Mouse (Mus musculus): ENCODE data around the gene Trcg1.
"Not testable (repeated sequence)": the region's sequence is repeated elsewhere in the genome, so short reads cannot be mapped to it uniquely, and the experiment has no call there.

Gene Trcg1

DNA sequence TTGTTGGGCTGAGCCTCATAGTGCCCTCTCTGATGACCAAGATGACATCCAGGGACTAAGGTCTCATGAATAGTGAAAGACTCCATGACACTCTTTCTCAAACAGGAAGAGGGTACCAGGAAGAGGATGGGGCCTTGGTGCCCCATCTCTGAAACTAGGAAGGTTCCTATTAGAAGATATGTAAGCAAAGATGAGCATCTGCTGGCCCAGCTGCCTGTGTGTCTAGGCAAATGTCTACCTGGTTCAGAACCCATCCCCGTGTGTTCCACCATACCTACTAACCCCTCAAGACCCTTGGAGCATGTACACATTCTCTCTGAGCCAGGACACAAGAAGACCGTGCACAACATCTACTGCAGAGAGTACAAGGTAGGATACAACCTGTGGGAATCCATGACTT, at the start of gene Trcg1:
Gene Trcg1, plus strand, starts transcription at position 301 of the 400 bp plus-strand sequence.
- DNase-seq, result no peak

GRCm38 (mm10) chr9:57196708-57197107, 39.6 kb upstream of the Trcg1 start:
- no peak for DNase-seq

DNA sequence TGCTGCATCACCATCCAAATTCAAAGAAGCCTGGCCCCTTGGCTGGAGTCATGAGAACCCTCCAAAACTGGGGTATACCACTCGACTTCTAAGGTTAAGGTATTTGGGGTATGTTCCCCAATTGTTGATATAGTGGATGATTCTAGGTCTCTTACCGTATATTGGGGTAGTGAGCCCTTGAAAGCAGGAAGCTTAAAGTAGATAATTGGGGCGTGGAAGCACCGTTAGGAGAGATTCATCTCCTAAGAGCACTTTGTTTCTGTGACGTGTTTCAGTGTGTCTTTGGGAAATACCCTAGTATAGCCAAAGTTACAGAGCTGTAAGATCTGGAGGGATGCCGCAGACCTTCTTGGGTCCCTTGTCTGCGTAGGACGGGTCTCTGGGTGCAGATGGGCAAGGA, 38.9 kb upstream of the Trcg1 start:
- DNase-seq, result no peak

GRCm38 (mm10) chr9:57202981-57203380, 33.4 kb upstream of the Trcg1 start:
- DNase-seq, result no peak

- not testable (repeated sequence) for DNase-seq
These were observed 32.8 kb upstream of the Trcg1 start for GRCm38 (mm10) chr9:57203571-57203970.

GRCm38 (mm10) chr9:57206896-57207295, 29.5 kb upstream of the Trcg1 start:
- no peak for DNase-seq

GRCm38 (mm10) chr9:57209316-57209715, 27.0 kb upstream of the Trcg1 start:
- peak; percentile 48 for DNase-seq

DNA sequence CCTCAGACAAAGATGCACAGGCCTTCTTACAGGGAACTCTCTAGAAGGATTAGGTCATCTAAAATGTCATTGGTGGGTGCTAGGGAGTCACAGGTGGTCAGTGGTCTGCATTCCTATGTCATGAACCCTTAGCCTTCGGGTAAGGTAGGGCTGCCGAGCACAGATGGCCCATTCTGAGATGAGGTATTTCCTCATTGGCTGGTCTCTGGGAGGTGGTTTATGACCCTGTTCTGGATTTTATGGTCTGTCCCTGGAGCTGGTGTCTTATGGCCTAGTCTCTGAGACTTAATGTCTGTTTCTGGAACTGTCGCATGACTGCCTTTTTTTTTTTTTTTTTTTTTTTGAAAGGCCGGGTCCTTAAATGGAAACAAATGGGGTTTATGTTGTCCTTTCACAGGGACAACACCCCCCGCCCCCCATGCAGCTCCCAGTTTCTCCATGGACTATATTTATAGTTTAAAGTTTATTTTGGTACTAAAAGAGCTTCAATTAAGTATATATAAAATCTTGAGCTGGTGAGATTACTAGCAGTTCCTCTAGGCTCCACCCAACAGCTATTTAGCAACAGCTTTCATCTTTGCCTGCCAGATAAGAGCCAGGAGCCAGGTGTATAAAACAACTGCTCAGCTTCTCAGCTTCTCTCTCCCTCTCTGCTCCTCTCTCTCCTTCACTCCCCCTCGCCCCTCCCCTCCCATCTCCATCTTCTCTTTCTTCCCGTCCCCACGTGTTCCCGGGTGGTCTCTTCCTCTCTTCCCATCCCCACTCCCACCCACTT, 23.7 kb upstream of the Trcg1 start:
- DNase-seq, result no peak

DNA sequence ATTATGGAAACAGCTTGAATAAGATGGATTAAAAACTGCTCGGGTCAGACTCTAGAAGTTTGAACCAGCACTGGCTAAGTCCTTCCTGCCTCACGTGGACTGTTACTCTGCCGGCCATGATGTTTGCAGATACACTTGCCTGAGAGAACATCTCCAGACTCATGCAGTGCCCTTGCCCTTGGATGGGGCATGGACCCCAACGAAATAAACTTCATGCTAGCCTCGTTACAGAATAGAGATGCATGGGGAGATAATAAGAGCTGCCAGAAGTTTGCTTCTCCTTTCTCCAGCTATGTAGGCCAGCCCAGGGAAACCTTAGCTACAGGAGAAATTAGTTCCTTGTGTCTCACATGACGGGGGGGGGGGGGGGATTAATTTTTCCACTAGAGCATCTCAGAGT, 21.9 kb upstream of the Trcg1 start:
- DNase-seq, result no peak

DNA sequence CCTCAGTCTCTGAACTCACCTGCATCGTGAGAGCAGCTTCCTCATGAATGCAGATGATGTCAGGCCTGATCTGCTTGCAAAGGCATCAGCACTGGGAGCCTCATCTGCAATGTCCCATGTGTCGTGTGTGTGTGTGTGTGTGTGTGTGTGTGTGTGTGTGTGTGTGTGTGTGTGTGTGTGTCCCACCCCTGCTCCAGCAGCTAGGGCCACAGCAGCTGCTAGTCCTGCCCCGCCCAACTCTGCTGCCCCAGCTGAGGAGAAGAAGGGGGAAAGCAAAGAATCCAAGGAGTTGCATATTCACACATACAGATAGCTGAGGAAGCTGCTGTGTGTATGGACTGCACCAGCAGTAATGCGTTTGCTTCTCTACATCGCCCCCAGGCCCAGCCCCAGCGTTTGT, 19.1 kb upstream of the Trcg1 start:
- no peak for DNase-seq

GRCm38 (mm10) chr9:57218776-57219175, 17.6 kb upstream of the Trcg1 start:
- DNase-seq, result no peak

GRCm38 (mm10) chr9:57219511-57219910, 16.8 kb upstream of the Trcg1 start:
- no peak for DNase-seq

GRCm38 (mm10) chr9:57220356-57220755, 16.0 kb upstream of the Trcg1 start:
- DNase-seq, result peak; percentile 63

GRCm38 (mm10) chr9:57223341-57223740, 13.0 kb upstream of the Trcg1 start:
- DNase-seq, result no peak

DNA sequence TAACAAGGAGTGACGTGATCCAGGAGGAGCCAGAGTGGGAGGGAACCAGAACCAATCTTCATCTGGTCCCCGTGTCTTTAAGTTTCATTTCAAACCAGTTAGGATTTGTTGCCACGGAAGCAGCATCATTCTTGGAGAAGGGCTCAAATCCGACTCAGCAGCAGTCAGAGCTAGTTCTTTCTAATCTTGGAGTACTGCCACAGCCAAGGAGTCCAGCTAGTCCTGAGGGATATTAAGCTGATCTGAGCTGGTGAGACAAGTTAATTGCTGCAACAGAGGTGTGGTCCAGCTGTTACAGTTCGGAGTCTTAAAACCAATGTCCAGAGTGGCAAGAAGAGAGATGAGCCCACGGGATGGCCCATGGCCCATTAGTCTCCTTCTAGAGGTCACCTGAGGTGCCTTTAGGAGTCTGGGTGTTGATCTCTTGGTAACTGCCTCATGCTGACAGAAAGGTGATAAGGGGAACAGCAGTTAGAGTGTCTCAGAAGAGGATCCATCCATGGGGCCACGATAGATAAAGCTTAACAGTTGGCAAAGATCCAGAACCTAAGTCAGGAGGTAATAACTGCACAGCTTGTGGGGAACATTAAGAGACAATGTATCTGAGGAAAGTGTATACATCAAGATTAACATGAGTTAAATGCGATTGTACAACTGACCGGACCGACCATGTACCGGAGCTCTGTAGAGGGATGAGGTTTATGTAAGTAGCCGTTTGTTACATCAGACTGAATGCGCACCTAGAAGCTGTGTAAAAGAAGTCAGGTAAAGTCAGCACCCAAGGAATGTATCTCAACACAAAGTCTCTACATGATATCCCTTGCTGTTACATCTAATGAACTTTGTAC, 10.4 kb upstream of the Trcg1 start:
- DNase-seq, result no peak

GRCm38 (mm10) chr9:57226628-57227122, 9.7 kb upstream of the Trcg1 start:
- DNase-seq, result not testable (repeated sequence)

GRCm38 (mm10) chr9:57227203-57227602, 9.2 kb upstream of the Trcg1 start:
- DNase-seq, result peak; percentile 34

- no peak for DNase-seq
These were observed 8.2 kb upstream of the Trcg1 start for GRCm38 (mm10) chr9:57228186-57228585.

DNA sequence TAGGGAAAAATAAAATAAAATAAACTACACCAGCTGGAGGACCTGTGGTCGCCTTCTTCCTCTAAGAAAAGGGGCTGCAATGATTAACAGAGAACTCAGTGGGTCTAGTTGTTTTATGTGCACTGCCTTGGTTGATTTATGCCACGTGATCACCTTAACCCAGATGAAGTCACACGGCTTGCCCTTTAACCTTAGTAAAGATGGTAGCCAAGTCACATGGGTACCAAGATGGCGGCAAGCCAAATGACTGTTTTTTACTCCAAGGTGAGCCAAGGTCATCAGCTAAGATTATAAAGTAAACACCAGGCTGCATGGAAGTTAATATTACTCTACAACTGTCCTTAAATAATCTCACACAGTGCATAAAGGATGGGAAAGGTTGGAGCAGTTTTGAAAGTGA, 6.6 kb upstream of the Trcg1 start:
- DNase-seq, result peak; percentile 85

DNA sequence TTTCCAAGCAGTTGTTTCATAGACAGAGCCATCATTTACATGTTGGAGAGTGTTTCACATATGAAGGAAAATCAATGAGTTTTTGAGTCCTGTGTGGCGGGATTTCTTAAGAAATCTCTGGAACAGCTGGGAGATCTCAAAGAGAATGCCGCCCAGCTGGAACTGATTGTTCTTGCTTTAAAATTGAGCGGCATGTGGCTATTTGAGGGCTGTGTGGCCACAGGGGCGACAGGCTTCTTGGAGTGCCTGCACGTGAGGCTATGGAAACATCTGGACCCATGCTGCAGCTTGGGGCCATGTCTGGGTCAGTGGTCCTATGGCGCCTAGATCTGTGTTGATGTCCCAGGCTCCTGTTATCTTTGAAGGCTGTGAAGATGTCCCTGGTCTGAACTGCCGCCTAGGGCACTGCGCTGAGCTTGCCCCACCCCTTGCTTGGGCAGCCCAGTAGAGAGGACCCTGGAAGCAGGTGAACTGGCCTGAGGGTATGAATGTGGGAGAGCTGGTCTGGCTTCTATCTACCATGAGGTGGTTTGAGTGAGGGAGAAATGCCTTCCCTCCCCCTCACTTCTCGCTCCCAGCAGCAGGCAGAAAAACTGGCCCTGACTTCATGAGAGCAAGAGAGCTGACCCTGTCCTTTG, 6.1 kb upstream of the Trcg1 start:
- peak; percentile 36 for DNase-seq

DNA sequence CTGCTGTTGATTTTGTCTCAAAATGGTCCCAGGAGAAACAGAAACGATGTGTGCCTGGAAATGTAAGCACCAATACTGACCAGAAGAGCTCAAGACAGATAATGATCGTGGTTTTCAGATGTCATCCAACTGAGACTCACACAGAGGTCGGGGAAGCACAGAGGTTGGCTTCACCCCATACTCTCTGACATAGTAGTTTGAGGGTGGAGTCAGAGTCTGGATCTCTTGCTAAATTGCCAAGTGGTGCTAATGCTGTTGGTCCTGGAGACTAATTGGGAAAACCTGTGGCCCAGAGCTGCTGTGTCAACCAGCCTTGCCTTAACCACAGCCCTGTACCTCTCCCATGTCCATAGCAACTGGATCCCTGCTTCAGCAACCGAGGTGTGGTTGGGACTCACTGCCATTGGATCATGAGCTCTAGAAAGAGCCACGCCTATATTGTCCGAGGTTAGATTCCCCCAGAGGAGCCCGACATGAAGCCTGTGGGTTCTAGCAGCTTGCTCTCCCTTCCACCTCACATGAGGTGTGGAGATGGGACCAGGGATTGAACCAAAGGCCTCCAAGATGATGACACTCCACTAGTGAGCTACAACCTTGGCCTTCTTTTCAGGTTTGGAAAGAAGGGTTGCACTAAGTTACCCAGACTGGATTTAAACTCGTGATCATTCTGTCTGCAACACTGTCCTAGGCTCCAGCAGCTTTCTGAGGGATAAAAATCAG, 4.7 kb upstream of the Trcg1 start:
- no peak for DNase-seq

- no peak for DNase-seq
These were observed 3.9 kb upstream of the Trcg1 start for GRCm38 (mm10) chr9:57232341-57232940.

Measured in kidney, postnatal 14 days (tissue).